In genomic region chr9:35592903-35593302, GRCm38 (mm10) we compare ENCODE assay signal across 8 mouse cellular contexts. TPM values are rescaled to one million over a fixed set of nuclear protein-coding genes. Genes with fewer than 3 reads are reported as not detected.
DNase-seq lines count a peak whose midpoint lies in the region; ATAC-seq and TF ChIP-seq lines count a peak whose summit lies in the region.

No protein-coding gene starts in this region.

- H3K4me1 ChIP-seq in hindbrain, embryonic 14.5 days (replicated peaks; ENCODE audit: control insufficient read depth, insufficient read depth, low read length) = no peaks in the 10 kb centered on the region
- H3K4me1 ChIP-seq in hindbrain, embryonic 12.5 days = no peaks in the 10 kb centered on the region
- H3K4me1 ChIP-seq in thymus, adult 2 months (replicated peaks; ENCODE audit: control insufficient read depth, insufficient read depth, low read length) = no peaks in the 10 kb centered on the region

- H3K9ac ChIP-seq in hindbrain, embryonic 14.5 days = no peak overlapping the region
- H3K9ac ChIP-seq in hindbrain, embryonic 12.5 days = no peak overlapping the region

- H3K27me3 ChIP-seq in hindbrain, embryonic 14.5 days (ENCODE audit: control insufficient read depth, insufficient read depth, low read length) = no peaks in the 10 kb centered on the region
- H3K27me3 ChIP-seq in hindbrain, embryonic 12.5 days = no peaks in the 10 kb centered on the region
- no peaks in the 10 kb centered on the region for H3K27me3 ChIP-seq in thymus, adult 2 months (ENCODE audit: control insufficient read depth, insufficient read depth, low read length)

- H3K36me3 ChIP-seq in hindbrain, embryonic 14.5 days (replicated peaks; ENCODE audit: control insufficient read depth, insufficient read depth) = no peaks in the 10 kb centered on the region
- no peaks in the 10 kb centered on the region for H3K36me3 ChIP-seq in hindbrain, embryonic 12.5 days
- no peaks in the 10 kb centered on the region for H3K36me3 ChIP-seq in thymus, adult 2 months (ENCODE audit: control insufficient read depth, insufficient read depth, low read length)

- H3K4me3 ChIP-seq in hindbrain, embryonic 14.5 days (replicated peaks; ENCODE audit: low read length) = no peak overlapping the region
- H3K4me3 ChIP-seq in hindbrain, embryonic 12.5 days = no peak overlapping the region
- no peak overlapping the region for H3K4me3 ChIP-seq in thymus, adult 2 months (ENCODE audit: control insufficient read depth, insufficient read depth, low read length)

- no peaks in the 10 kb centered on the region for H3K9me3 ChIP-seq in hindbrain, embryonic 14.5 days (ENCODE audit: control insufficient read depth, low read length)
- H3K9me3 ChIP-seq in hindbrain, embryonic 12.5 days (replicated peaks) = no peaks in the 10 kb centered on the region; the same call in 1 of the 2 replicates

- H3K4me2 ChIP-seq in hindbrain, embryonic 14.5 days (replicated peaks) = no peak overlapping the region
- no peak overlapping the region for H3K4me2 ChIP-seq in hindbrain, embryonic 12.5 days (replicated peaks)

- no peak overlapping the region for H3K27ac ChIP-seq in hindbrain, embryonic 14.5 days
- no peak overlapping the region for H3K27ac ChIP-seq in hindbrain, embryonic 12.5 days
- H3K27ac ChIP-seq in thymus, adult 2 months (ENCODE audit: control insufficient read depth, insufficient read depth, low read length) = no peak overlapping the region

- TF ChIP-seq POLR2A in thymus, adult 2 months (IDR thresholded peaks at IDR 0.05; ENCODE audit: control insufficient read depth, extremely low read depth, insufficient read depth, low read length, poor library complexity) = no peak

- peak; percentile 46; the same call in 1 of the 2 replicates for ATAC-seq in hindbrain, embryonic 14.5 days (ENCODE audit: low FRiP score)
- no peak for ATAC-seq in hindbrain, embryonic 12.5 days (ENCODE audit: low FRiP score)

- TF ChIP-seq CTCF in thymus, adult 2 months (IDR thresholded peaks at IDR 0.05; ENCODE audit: borderline replicate concordance, control insufficient read depth, extremely low read depth, insufficient read depth, low read length, poor library complexity) = no peak

- DNase-seq in hindbrain, embryonic 14.5 days (ENCODE audit: low spot score) = peak; percentile 45
- DNase-seq in A20 (ENCODE audit: low read depth, low spot score) = peak; percentile 44
- DNase-seq in ZHBTc4 (ENCODE audit: low read depth, low spot score) = peak; percentile 34
- DNase-seq in kidney, postnatal 14 days = peak; percentile 20
- no peak for DNase-seq in ovary, postnatal 10 days (ENCODE audit: low spot score)
- DNase-seq in thymus, adult 2 months = no peak
- no peak for DNase-seq in cerebellum, adult 11 months

- 18% methylated on average over 2 of the region's 2 CpGs for WGBS in hindbrain, embryonic 14.5 days
- 5% methylated on average over 2 of the region's 2 CpGs for WGBS in hindbrain, embryonic 12.5 days
- WGBS in thymus, adult 2 months = 7% methylated on average over 2 of the region's 2 CpGs

RNA-seq across cellular contexts. Expression of gene Pate4, which starts 18.8 kb away (rescaled TPM):
- polyA plus RNA-seq in hindbrain, embryonic 14.5 days (2014; fragmentation: Nextera tagmentation; extraction: Ambion mirVana) = not detected in 2 replicates
- not detected in 2 replicates for polyA plus RNA-seq in hindbrain, embryonic 12.5 days (2016; fragmentation: Nextera tagmentation; extraction: Ambion mirVana)
- polyA plus RNA-seq in thymus, adult 2 months (2012; rRNA removed) = not detected in 2 replicates

RNA-seq across cellular contexts. Expression of gene Hyls1, which starts 22.7 kb away (rescaled TPM):
- 14.4 and 18.2 TPM in 2 replicates for polyA plus RNA-seq in hindbrain, embryonic 14.5 days (2014; fragmentation: Nextera tagmentation; extraction: Ambion mirVana)
- 21.8 and 22.3 TPM in 2 replicates for polyA plus RNA-seq in hindbrain, embryonic 12.5 days (2016; fragmentation: Nextera tagmentation; extraction: Ambion mirVana)
- 4.8 and 4.9 TPM in 2 replicates for polyA plus RNA-seq in thymus, adult 2 months (2012; rRNA removed)

RNA-seq across cellular contexts. Expression of gene Pate2, which starts 22.8 kb away (rescaled TPM):
- 0.47 TPM in 2 replicates for polyA plus RNA-seq in hindbrain, embryonic 14.5 days (2014; fragmentation: Nextera tagmentation; extraction: Ambion mirVana)
- 2.0 and 2.3 TPM in 2 replicates for polyA plus RNA-seq in hindbrain, embryonic 12.5 days (2016; fragmentation: Nextera tagmentation; extraction: Ambion mirVana)
- 0.33 and 0.49 TPM in 2 replicates for polyA plus RNA-seq in thymus, adult 2 months (2012; rRNA removed)

RNA-seq across cellular contexts. Expression of gene Pus3, which starts 34.5 kb away (rescaled TPM):
- polyA plus RNA-seq in hindbrain, embryonic 14.5 days (2014; fragmentation: Nextera tagmentation; extraction: Ambion mirVana) = 15.6 and 19.1 TPM in 2 replicates
- 16.3 and 16.7 TPM in 2 replicates for polyA plus RNA-seq in hindbrain, embryonic 12.5 days (2016; fragmentation: Nextera tagmentation; extraction: Ambion mirVana)
- polyA plus RNA-seq in thymus, adult 2 months (2012; rRNA removed) = 4.7 and 6.1 TPM in 2 replicates

RNA-seq across cellular contexts. Expression of gene Ddx25, which starts 34.6 kb away (rescaled TPM):
- polyA plus RNA-seq in hindbrain, embryonic 14.5 days (2014; fragmentation: Nextera tagmentation; extraction: Ambion mirVana) = 29.3 and 31.8 TPM in 2 replicates
- polyA plus RNA-seq in hindbrain, embryonic 12.5 days (2016; fragmentation: Nextera tagmentation; extraction: Ambion mirVana) = 11.5 and 12.6 TPM in 2 replicates
- polyA plus RNA-seq in thymus, adult 2 months (2012; rRNA removed) = 0.03 and 0.08 TPM in 2 replicates

Comparison
In these comparisons a context has a peak if more than half of its experiments do, and no peak if none do; other contexts are left out.
1. DNase-seq: peak in hindbrain, embryonic 14.5 days (single experiment), A20 (single experiment), ZHBTc4 (single experiment) and kidney, postnatal 14 days (single experiment); none in ovary, postnatal 10 days (single experiment), thymus, adult 2 months (single experiment) and cerebellum, adult 11 months (single experiment).